Mouse (Mus musculus) forebrain, embryonic 13.5 days (tissue): ENCODE data around the gene Esrra. TPM values are rescaled to one million over a fixed set of nuclear protein-coding genes. Genes with fewer than 3 reads are reported as not detected.

Experiments used
- ATAC-seq: fragments of 200-750 bp; cut with Nextera tagmentation; 2 replicates; pipeline ENCODE4 v1.8.0; 2017
- H3K27ac ChIP-seq: fragments of 300-500 bp; sonication (generic); 2 replicates; pipeline ENCODE4 v1.5.1; 2015; ENCODE audit warnings: inconsistent platforms, mild to moderate bottlenecking, moderate library complexity
- H3K27me3 ChIP-seq: fragments of 300-500 bp; sonication (generic); 2 replicates; pipeline ENCODE4 v1.6.1; 2015; ENCODE audit warnings: mild to moderate bottlenecking, inconsistent platforms
- H3K36me3 ChIP-seq: fragments of 300-500 bp; sonication (generic); 2 replicates; pipeline ENCODE4 v1.6.1; 2015; ENCODE audit warnings: mild to moderate bottlenecking, inconsistent platforms; ENCODE audit not compliant: poor library complexity, severe bottlenecking
- H3K4me1 ChIP-seq: fragments of 300-500 bp; sonication (generic); 2 replicates; pipeline ENCODE4 v1.6.1; 2015; ENCODE audit warnings: inconsistent platforms
- H3K4me2 ChIP-seq: fragments of 300-500 bp; sonication (generic); 2 replicates; pipeline ENCODE4 v1.6.1; 2015; ENCODE audit warnings: inconsistent platforms, mild to moderate bottlenecking, moderate library complexity
- H3K4me3 ChIP-seq: fragments of 300-500 bp; sonication (generic); 2 replicates; pipeline ENCODE4 v1.5.1; 2015; ENCODE audit warnings: mild to moderate bottlenecking, inconsistent platforms
- H3K9ac ChIP-seq: fragments of 300-500 bp; sonication (generic); 2 replicates; pipeline ENCODE4 v1.6.1; 2015; ENCODE audit warnings: mild to moderate bottlenecking, inconsistent platforms
- H3K9me3 ChIP-seq: fragments of 300-500 bp; sonication (generic); replicated peaks from 2 replicates; pipeline ENCODE4 v1.6.1; 2016; ENCODE audit warnings: inconsistent platforms
- WGBS: fragments of 180-500 bp; shearing (Covaris S2); methylation state at CpG from one replicate; pipeline ENCODE4 v1.1.7; 2015; 5-methylcytosine and 5-hydroxymethylcytosine counted together
- microRNA-seq: library from miRNA; unstranded; fragments of <30 nt; microRNA quantifications from one replicate; pipeline ENCODE4, GENCODE M21; 2016
- polyA plus RNA-seq: library from polyadenylated mRNA; unstranded; fragments of >200 nt; fragmentation: Nextera tagmentation; extraction: Ambion mirVana; gene quantifications from 2 replicates; pipeline ENCODE4 v1.2.1, GENCODE M21; 2015

The Esrra gene
- polyA plus RNA-seq, 1 experiment from 2014 or later = 15.7 TPM

DNA sequence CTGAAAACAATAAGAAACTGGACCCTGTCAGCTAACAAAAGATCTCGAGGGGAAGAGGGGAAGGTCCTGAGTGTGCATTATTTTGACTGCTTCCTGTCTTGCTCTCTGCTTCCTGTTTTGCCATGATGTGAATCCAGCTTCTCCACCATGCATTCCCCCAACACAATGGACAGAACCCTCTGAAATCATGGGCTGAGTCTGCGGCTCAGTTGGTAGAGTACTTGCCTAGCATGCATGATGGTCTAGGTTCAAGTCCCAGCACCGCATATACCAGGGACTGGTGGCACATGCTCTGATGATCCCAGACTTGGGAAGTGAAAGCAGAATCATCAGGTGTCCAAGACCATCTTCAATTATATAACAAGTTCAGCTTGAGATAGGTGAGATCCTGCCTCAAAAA is 48.9 kb downstream of the Esrra start:
- no peak for ATAC-seq
- Histone ChIP-seq H3K4me3 (no peak overlapping the region), H3K36me3 (no peaks in the 10 kb centered on the region), H3K4me1 (no peaks in the 10 kb centered on the region), H3K9ac (no peak overlapping the region), H3K27ac (no peak overlapping the region), H3K4me2 (no peak overlapping the region), H3K27me3 (no peaks in the 10 kb centered on the region), H3K9me3 (no peaks in the 10 kb centered on the region)
- WGBS = 79% methylated on average over 3 of the region's 3 CpGs

DNA sequence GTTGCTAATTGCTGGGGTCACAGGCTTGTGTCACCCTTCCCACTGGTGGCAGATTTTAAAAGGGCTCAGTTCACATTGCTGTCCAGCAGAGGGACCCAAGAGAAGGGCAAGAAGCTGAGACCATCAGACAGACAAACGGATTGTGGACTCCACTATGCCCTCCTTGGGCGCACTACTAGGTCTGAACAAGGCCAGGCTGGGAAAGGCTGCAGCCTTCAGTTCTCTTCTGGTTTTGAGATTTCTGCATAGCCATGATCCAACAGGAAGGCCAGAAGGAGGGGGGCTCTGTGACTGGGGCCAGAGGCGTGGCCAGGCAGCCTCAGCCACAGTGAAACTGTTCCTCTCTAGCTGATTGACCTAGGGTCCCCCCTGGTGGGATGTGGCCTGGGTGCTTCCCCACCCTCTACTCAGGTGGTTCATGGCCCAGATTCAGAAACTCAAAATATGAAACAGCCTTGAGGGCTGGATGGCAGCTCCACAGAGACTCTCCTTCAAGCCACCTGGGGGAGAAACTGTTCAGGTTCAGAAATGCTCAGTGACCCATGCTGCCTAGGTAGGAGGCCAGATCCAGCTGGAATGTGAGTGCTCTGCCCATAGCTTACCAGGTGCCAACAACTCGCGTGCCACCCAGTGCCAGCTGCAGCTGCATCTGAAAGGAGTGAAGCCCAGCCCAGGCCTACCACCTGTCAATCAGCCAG is 49.9 kb downstream of the Esrra start:
- no peak overlapping the region for H3K9ac ChIP-seq

DNA sequence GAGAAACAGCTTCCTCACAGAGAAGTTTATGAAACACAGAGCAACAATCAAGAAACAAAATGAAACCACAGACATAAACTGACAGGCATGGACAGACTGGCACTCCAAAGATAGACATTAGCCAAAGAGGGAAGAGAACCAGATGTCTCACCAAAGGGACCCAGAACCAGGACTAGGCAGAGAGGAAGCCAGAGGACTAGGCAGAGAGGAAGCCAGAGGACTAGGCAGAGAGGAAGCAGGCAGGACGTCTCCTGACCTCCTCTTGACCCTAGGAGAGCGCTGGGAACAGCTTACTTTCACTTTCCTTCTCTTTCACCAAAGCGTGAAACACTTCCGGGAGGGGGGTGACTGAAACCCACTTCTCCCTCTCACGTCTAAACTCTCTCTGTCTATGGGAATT is 52.3 kb downstream of the Esrra start:
- Histone ChIP-seq H3K27me3 (no peaks in the 10 kb centered on the region), H3K9ac (no peak overlapping the region), H3K36me3 (no peaks in the 10 kb centered on the region), H3K4me3 (no peak overlapping the region), H3K9me3 (no peaks in the 10 kb centered on the region), H3K4me2 (no peak overlapping the region), H3K4me1 (no peaks in the 10 kb centered on the region), H3K27ac (no peak overlapping the region)
- WGBS = 18% methylated on average over 5 of the region's 5 CpGs
- ATAC-seq = no peak

More for the DNA sequence above, 49.9 kb downstream of the Esrra start:
- Histone ChIP-seq H3K27ac (no peak overlapping the region), H3K4me2 (no peak overlapping the region), H3K9me3 (no peaks in the 10 kb centered on the region), H3K27me3 (no peaks in the 10 kb centered on the region), H3K4me1 (no peaks in the 10 kb centered on the region), H3K36me3 (no peaks in the 10 kb centered on the region), H3K4me3 (no peak overlapping the region)
- WGBS = 64% methylated on average over 5 of the region's 5 CpGs
- no peak for ATAC-seq

DNA sequence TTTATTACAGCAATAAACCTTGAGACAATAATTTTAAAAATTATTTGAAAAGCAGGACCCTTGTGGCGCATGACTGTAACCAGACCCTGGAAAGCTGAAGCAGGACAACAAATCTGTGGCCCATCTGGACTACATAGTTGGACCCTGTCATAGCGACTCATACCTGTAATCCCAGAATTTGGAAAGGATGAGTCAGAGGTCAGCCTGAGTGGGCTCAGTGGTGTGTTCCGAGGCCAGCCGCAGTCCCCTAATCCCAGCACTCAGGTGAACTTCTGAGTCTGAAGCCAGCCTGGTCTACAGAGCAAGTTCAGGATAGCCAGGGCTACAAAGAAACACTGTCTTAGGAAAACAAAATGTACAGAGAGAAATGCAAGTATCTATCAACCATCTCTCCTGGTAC is 60.2 kb downstream of the Esrra start:
- Histone ChIP-seq H3K4me1 (no peaks in the 10 kb centered on the region), H3K4me3 (no peak overlapping the region), H3K27me3 (no peaks in the 10 kb centered on the region), H3K4me2 (no peak overlapping the region), H3K9ac (no peak overlapping the region), H3K9me3 (no peaks in the 10 kb centered on the region), H3K27ac (no peak overlapping the region), H3K36me3 (no peaks in the 10 kb centered on the region)
- no peak for ATAC-seq
- WGBS = 93% methylated on average over 4 of the region's 4 CpGs

Small RNAs within 50 kb of the gene (microRNA-seq; reads per million reads assigned to microRNA genes)
- gene Mir6990 = 0.80 reads per million

Other genes with a start within 250 kb of the Esrra start
- gene Rps6ka4, start 81.2 kb downstream of the Esrra start, polyA plus RNA-seq = 4.0 and 4.2 TPM in 2 replicates
- 0.19 and 0.71 TPM in 2 replicates for gene Ccdc88b, start 63.6 kb downstream of the Esrra start, polyA plus RNA-seq
- gene Trmt112, start 12.1 kb downstream of the Esrra start, polyA plus RNA-seq = 141 and 167 TPM in 2 replicates
- gene Prdx5, start 11.7 kb downstream of the Esrra start, polyA plus RNA-seq = 186 and 201 TPM in 2 replicates
- gene Catsperz, start 3.6 kb upstream of the Esrra start, polyA plus RNA-seq = 0.74 TPM in 1 of 2 replicates, not detected in the other
- gene Kcnk4, start 12.7 kb upstream of the Esrra start, polyA plus RNA-seq = 0.25 TPM in 1 of 2 replicates, not detected in the other
- gene Bad, start 20.0 kb upstream of the Esrra start, polyA plus RNA-seq = 72.4 and 79.3 TPM in 2 replicates
- 32.4 and 32.8 TPM in 2 replicates for gene Gpr137, start 20.7 kb upstream of the Esrra start, polyA plus RNA-seq
- gene Ppp1r14b, start 53.2 kb upstream of the Esrra start, polyA plus RNA-seq = 106 and 139 TPM in 2 replicates
- 11.0 TPM in 2 replicates for gene Plcb3, start 54.7 kb upstream of the Esrra start, polyA plus RNA-seq
- 86.9 and 97.9 TPM in 2 replicates for gene Fkbp2, start 58.7 kb upstream of the Esrra start, polyA plus RNA-seq
- gene Vegfb, start 65.8 kb upstream of the Esrra start, polyA plus RNA-seq = 33.4 and 34.6 TPM in 2 replicates
- 19.1 and 19.8 TPM in 2 replicates for gene Dnajc4, start 70.8 kb upstream of the Esrra start, polyA plus RNA-seq
- 19.1 TPM in 2 replicates for gene Nudt22, start 74.3 kb upstream of the Esrra start, polyA plus RNA-seq
- 15.2 and 16.9 TPM in 2 replicates for gene Trpt1, start 74.3 kb upstream of the Esrra start, polyA plus RNA-seq
- 3.0 and 3.9 TPM in 2 replicates for gene Fermt3, start 97.7 kb upstream of the Esrra start, polyA plus RNA-seq
- gene Stip1, start 118.2 kb upstream of the Esrra start, polyA plus RNA-seq = 289 and 311 TPM in 2 replicates
- gene Macrod1, start 135.0 kb upstream of the Esrra start, polyA plus RNA-seq = 3.3 and 4.4 TPM in 2 replicates
- 10.4 and 11.3 TPM in 2 replicates for gene Flrt1, start 183.9 kb upstream of the Esrra start, polyA plus RNA-seq